Mouse (Mus musculus): Measurements from ENCODE around the gene Jsrp1.

The Jsrp1 gene

DNA sequence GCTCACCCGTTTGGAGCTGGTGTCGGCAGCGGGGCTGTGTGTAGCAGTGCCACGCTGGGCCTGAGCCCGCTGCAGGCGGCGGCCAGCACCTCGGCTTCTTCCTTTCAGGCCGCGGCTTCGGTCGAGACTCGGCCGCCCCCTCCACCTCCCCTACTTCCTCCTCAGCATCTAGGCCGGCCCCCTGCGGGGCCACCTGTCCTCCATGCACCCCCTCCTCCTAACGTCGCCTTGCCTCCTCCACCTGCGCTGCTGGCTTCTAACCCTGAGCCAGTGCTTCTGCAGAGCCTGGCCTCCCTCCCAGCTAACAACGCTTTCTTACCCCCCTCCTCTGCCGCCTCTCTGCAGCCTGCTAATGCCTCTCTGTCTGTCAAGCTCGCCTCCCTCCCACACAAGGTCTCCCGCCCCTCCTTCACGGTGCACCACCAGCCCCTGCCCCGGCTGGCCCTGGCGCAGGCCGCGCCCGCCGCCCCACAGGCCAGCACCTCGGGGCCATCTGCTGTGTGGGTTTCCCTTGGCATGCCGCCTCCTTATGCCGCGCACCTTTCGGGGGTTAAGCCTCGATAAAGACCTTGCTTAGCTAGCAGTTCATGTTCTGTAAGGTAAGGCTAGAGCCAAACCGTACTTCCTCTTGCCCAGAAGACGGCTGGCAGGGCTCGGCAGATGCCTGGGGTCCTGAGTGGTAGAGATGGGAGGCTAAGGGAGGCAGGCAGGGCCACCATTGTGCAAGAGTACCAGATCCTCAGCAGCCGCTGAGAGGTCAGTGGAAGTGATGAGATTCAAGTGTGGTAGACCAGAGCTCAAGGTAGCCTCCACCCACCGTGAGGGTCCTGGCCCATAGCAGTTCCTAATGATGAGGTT lies 20.9 kb downstream of the Jsrp1 start:
- no peak for DNase-seq (ENCODE audit: low read depth, low spot score)

DNA sequence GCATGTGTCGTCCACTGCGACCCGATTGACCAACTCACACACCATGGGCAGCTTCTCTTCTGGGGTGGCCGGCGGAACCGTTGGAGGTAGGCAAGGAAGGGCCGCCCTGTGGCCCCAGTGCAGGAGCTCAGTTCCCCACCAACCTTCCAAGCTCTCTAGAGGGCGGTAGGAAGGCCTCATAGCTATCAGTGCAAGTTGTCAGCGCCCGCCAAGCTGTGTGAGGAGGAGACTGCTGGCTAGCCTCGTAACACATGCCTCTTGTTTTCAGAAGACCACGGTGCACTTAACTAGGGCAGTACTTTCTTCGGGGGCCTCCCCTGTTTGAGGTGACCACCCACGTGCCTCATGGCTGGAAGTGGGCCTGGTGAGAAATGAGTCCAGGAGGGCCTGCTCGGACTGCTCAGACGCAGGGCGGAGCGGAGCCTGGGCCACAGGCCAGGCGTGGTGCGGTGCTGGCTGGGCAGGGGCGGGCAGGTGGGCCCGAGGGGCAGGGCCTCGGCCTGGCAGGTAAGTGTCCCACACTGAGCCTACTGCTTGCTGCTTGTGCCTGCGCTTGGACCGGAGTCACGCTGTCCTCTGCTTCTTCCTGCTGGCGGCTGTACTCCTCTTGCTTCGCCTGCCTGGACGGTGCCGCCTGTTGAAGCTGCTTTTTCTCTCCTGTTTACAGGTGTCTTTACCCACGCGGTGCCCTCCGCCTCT lies 21.7 kb downstream of the Jsrp1 start:
- DNase-seq (ENCODE audit: low read depth, low spot score), result no peak

DNA sequence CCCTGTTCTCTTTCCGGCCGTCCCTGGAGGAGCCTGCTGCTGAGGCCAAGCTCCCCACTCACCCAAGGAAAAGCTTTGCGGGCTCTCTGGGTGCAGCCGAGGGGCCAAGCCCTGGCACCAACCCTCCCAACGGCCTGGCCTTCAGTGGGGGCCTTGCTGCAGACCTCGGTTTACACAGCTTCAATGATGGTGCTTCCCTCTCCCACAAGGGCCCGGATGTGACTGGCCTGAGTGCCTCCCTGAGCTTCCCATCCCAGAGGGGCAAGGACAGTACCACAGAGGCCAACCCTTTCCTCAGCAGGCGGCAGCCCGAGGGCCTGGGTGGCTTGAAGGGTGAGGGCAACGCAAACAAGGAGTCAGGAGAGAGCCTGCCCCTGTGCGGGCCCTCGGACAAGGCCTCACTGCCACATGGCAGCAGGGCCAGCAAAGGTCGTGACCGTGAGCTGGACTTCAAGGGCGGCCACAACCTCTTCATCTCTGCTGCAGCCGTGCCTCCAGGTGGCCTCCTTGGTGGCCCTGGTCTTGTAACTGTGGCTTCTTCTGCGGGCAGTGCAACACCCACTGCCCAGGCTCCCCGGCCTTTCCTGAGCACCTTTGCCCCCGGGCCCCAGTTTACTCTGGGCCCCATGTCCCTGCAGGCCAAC lies 22.4 kb downstream of the Jsrp1 start:
- DNase-seq (ENCODE audit: low read depth, low spot score), result no peak

DNA sequence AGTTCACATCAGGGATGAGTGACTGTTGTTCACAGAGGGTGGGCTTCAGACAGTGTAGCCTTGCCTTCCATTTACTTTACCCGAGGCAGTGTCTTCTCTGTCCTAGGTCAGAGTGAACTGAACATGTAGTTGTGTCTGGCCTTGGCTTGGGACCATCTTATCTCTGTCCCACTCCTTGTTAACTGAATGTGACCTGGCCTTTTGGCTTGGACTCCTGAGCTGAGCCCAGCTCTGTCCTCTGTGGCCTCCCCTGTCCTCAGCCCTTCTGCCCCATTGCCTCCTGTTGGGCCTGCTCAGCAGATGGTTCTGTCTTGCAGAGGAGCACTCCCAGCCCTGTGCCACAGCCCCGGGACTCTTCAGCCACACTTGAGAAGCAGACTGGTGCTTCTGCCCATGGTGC lies 25.8 kb downstream of the Jsrp1 start:
- no peak for DNase-seq (ENCODE audit: low read depth, low spot score)

DNA sequence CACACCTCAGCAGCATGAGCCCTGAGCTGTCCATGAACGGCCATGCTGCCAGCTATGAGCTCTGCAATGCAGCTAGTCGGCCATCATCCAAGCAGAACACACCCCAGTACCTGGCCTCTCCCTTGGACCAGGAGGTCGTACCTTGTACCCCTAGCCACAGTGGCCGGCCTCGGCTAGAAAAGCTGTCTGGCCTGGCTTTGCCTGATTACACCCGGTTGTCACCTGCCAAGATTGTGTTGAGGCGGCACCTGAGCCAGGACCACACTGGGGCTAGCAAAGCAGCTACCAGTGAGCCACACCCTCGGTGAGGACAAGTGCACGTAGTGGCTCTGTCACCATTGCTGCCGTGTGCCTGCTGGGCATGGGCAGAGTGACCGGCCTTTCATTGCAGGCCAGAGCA lies 27.3 kb downstream of the Jsrp1 start:
- no peak for DNase-seq (ENCODE audit: low read depth, low spot score)

DNA sequence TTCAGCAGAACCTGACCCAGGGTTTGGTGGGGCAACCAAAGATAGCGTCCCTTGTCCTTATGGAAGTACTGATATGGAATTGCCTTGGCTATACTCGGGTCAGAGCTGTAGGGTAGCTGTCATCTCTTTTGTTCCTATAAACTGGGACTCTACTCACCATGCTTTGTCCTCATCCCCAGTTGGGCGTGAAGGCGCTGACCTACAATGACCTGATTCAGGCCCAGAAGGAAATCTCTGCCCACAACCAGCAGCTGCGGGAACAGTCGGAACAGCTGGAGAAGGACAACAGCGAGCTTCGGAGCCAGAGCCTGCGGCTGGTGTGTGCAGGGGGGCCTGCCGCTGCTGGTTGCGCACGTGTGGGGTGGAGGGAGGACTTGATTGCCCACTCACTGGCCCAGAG lies 28.4 kb downstream of the Jsrp1 start:
- no peak for DNase-seq (ENCODE audit: low read depth, low spot score)

DNA sequence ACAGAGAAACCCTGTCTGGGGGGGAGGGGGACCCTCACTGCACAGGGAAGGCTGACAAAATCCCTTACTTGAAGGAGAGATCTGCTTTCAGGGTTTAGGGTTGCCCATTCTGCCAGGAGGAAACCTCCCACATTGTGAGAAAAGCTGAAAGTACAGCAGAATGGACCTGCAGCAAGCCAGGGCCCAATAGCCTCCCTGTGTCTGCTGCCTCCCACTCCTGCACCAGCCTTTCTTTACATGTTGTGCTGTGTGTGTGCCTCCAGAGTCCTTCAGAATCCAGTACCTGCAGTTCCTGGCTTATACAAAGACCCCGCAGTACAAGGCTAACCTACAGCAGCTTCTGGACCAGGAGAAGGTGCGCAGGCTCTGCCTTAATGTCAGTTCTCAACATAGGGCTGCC lies 29.0 kb downstream of the Jsrp1 start:
- no peak for DNase-seq (ENCODE audit: low read depth, low spot score)

DNA sequence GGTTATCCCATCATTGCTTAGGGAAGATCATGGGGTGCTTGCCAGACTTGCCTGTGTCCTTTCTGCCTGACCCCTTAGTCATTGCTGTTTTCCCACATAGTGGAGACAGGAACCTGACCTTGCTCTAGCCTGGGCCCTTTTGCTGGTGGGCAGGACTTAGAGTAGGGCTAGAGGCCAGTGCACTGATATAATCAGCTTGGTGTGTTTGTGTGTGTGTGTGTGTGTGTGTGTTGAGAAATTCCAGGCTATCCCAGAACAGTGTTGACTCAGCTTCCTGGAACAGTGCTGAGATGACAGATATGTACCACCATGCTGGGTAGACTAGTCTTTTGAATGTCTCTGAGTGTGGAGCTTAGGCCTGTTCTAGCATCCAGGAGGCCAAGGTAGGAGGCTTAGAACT lies 33.7 kb downstream of the Jsrp1 start:
- no peak for DNase-seq (ENCODE audit: low read depth, low spot score)

DNA sequence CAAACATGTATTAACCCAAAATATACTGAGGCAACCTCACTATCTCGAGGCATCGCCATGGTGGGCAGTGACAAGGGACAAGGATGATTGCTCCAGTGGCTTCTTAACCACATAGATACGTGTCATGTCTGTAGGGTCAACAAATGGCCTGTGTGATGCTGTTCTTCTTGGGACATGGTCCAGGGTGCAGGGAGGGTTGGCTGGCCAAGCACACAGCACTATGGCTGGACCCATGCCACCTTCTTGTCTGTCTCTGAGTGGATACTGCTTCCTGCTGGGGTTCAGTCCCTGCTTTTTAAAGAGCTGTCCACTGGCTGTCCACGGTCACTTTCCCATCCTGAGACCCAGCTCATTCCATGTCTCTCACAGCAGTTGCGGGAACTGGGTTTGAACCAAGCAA lies 36.2 kb downstream of the Jsrp1 start:
- no peak for DNase-seq (ENCODE audit: low read depth, low spot score)

DNA sequence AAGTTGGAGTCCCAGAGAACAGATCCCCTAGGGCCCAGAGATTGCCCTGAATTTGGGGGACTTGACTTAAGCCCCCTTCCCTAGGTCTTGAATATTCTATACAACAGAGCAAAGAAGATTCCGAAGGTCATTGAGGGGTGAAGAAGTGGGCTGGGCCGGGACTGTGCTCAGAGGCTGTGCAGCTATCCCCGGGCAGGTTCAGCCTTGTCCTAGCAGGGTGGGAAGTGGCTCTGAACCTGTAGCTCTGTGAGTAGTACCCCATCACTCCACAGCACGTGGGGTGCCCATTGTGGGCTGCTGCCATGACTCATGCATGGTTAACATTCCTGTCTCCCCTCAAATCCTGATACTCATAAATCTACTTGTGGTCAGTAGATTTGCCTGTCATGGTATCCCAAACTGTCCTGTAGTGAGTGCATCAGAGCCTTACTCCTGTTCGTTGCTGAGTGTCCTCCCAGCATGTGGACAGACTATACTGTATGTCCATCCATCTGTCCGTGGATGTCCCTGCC lies 36.9 kb downstream of the Jsrp1 start:
- DNase-seq (ENCODE audit: low read depth, low spot score), result no peak

DNA sequence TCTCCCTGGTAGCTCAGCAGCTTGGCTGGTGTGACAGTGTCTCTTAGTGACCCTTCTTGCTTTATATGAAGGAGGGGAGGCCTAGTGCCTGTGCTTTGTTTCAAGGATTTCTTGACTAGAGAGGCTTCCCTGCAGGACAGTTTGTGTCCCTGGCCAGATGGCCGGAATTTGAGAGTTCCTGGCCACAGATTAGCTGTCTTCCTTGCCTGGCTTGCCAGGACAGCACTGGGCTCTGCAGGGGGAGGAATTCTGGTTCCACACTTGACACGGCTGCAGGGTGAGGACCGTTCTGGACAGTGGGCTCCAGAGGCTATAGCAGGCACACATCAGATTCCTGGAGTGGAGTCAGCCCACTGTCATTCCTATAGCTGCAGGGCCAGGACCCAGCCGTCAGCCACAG lies 37.6 kb downstream of the Jsrp1 start:
- no peak for DNase-seq (ENCODE audit: low read depth, low spot score)

DNA sequence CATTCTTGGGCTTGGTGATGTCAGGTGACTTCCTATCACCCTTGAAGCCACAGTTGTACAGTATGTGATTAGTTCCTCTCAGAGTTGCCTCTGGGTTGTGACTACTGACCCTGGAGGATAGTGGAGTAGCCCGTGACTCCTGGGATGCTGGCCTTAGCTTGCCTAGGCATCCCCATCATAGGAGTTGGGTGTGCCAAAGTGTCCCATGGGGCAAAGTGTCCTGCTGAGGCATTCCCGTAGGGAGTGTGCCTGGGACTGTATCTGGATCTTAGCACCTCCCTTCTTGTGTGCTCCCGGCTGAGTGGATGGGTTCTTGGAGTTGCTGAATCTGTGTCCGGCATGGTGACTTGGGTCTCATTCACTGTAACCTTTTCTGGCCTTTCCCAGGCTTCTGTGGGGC lies 38.3 kb downstream of the Jsrp1 start:
- DNase-seq (ENCODE audit: low read depth, low spot score), result no peak

DNA sequence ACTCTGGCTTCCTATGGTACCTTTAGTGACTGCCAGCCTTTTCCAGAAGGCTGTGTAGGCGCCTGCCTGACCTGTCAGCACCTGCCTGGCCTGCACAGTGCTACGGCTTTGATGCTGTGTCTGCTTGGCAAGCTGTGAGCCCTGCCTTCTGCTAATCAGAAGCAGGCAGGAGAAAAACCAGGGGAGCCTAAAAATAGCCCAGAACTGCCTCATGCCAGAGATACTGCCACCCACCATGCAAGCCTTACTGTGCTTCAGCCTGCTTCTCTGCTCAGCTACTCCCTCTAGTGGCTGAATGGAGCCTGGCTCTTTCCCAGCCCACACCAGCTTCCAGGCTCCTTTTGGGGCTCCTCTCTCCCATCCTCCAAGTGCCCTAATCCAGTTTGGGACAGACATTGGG lies 38.7 kb downstream of the Jsrp1 start:
- peak; percentile 39 for DNase-seq (ENCODE audit: low read depth, low spot score)

DNA sequence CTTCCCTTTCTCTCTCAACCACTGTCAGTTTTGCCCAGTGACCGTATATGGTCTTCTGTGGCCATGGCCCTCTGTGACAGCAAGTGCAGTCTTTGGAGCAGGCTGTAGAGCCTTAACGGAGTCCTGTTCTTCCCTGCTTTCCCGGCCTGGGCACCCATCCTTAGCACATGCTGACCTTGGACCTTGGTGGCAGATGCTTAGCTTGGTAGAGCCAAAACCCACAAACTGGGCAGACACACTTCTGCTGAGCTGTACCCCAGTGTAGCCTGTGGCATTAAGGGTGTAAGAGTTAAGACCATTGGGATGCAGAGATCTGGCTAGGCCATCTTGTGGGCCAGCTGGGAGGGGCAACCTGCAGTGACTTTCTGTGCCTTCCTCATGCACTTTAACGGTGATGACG lies 39.5 kb downstream of the Jsrp1 start:
- DNase-seq (ENCODE audit: low read depth, low spot score), result no peak

DNA sequence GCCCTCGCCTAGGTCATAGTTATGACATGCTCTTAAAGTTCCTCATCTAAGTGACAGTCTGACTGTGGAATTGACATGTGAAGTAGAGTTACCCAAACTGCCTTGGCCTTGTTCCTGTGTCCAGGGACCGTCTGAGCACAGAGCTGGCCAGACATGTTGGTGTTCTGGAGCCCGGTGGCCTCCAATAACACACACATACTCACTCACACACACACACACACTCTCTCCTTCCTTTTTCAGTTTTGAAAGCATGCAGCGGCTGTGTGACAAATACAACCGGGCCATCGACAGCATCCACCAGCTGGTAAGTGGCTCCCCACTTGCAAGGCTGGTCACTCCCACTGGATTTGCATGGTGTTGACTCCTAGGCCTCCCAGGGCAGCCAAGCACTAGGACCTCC lies 44.9 kb downstream of the Jsrp1 start:
- DNase-seq (ENCODE audit: low read depth, low spot score), result no peak

DNA sequence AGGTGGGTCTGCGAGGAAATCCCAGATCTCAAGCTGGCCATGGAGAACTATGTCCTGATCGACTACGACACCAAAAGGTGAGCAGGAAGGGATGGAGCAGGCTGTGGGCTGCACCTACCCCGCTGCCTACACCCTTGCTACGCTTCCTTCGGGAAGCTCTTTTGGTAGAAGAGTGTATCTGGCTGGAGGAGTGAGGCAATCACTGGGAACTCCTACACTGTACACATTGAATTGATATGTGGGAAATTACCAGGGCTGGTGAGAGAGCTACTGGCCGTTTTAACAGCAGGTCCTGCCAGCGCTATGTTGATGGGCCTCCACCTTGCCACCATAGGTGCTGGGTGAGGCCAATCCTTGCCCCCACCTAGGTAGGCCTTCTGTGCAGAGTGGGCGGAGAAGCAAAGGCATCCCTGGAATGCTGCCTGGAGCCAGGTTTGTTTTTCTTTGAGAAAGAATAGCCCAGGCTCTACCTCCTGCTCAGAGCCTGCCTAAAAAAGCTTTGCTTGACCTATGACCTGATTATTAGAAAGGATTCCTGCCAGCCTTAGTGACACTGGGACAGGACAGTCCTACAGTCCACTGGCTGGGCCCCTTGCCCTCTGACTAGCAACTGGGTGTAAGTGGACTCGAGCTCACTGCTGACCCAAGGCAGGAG lies 47.0 kb downstream of the Jsrp1 start:
- DNase-seq (ENCODE audit: low read depth, low spot score), result no peak

DNA sequence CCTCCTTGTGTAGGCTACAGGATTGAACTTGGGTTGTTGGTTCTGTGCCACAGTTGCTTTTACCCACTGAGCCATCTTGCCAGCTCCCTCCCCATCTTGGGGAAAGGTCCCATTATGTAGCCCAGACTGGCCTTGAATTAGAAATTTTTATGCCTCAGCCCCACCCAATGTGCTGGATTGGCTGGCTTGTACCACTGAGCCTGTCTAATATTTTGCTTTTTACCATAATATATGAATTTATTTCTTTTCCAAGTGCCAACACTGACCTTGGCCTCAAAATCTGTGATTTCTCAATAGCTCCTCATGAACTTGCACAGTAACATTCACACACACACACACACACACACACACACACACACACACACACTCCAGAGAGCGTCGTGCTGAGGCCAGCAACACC lies 47.6 kb downstream of the Jsrp1 start:
- no peak for DNase-seq (ENCODE audit: low read depth, low spot score)

DNA sequence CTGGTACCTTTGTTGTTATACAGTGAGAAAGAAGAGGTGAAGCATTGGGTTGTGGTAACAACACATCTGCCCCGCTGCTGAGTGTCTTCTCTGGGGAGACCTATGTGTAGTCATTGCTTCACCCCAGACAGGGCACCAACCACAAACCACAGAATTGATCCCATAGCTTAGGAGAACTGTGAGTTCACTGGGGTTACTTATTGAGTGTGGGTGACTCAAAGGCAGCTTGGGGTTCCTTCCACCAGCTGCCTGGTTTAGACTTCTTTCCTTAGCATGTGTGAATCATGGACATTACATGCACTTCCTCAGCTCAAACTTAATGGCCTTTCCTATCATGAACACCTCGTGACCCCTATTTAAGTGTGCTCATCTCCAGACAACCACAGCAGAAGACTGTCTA lies 49.8 kb downstream of the Jsrp1 start:
- DNase-seq (ENCODE audit: low read depth, low spot score), result no peak

DNA sequence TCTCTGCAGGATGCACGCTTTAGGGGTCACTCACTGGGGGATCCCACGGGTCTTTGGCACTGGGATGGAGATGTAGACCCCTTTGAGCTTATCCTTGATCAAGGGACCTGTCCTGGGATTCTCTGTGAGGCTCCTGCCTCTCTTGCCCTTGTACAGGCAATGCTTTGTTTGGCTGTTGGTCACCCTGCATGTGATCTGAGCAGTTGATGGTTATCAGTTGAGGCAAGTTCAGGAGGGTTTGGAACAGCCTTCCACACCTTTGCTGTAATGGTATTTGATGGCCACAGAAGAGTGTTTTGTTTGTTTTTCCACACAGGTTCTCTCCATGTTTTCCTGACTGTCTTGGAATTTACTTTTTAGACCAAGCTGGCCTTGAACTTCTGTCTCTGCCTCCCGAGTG lies 51.5 kb downstream of the Jsrp1 start:
- DNase-seq (ENCODE audit: low read depth, low spot score), result no peak

DNA sequence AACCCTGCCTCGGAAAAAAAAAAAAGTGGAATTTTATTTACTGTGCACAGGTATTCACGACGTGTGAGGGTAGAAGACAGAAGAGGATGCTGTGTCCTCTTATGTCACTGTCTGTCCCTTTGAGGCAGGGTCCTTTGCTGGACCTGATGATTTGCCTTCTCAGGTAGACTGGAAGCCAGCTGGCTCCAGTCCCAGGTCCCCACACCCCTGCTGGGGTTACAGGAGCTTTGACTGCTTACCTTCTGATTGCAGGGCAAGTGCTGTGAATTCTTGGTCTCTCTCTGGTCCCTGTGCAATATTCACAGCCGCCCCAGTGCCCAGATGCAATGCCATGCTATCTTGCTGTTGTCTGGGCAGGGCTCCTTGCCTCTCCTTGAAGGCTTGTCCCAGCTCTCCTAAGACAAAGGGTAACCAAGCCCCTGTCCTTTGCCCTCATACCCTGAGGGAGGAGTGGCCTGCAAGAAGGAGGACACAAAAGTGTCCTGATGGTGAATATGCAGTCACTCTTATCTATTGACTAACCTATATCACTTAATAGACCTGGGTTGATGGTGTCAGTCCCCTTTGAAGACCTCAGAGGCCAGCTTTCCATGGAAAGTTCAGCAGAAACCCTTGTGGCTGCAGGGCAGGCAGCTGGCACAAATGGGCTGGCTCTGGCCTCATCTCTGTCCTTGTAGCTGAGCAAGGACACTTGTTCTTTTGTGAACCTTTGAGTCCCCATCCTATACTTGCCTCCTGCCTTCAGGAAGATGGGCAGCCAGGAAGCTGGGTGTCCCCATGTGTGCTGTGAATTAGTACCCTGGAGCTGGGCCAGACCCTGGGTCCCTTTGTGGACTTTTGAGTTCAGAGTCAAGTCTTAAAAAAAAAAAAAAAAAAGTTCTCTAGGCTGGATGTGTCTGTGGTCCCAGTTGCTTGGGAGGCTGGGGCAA lies 52.4 kb downstream of the Jsrp1 start:
- no peak for DNase-seq (ENCODE audit: low read depth, low spot score)

DNA sequence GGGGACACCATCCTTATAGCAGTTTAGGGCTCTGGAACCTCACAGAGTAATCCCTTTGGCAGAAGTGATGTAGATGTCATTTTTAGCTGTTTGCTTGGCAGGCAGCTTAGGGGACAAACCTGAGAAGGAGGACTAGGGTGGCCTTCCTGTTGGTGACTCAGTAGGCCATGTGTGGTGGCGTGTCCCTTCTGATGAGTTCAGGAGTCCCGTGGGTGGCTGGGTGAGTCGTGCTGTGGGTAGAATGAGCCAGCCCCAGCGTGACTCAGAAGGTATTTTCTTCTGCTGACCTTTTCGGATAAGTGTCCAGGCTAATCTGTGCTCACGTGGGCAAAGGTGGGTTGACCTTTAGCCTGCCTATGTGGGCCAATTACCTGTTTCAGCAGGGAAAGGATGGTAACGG lies 54.6 kb downstream of the Jsrp1 start:
- no peak for DNase-seq (ENCODE audit: low read depth, low spot score)

All from brain, embryonic 18.5 days (tissue).